Mouse (Mus musculus): ENCODE data around the gene Tubb2b. TPM values are rescaled to one million over a fixed set of nuclear protein-coding genes. Genes with fewer than 3 reads are reported as not detected.

The Tubb2b gene
- 15.1 and 18.3 TPM in 2 replicates for polyA plus RNA-seq (2012; rRNA removed)

DNA sequence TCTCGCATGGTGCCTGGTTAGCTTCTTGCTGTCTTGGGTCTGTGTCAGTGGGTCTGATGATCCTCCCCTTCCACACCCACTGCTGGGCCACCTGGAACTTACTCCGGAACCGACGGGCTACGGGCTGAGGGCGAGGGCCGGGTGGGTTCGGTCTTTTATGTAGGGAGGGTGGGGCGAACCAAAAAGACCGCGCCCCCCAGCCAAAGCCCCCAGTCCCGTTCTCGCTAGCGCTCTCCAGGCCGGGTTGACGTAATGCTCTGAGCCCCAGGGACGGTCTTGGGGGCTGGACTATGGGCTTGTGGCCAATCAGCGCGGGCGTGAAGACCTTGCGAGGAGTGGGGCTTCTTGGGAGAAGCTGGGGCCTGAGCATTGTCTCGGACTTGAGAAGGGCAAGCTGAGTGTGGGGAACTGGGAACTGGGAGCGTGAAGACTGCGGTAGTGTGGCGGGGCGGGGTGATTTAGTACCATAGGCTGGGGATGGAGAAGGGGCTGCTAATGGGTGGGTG is at the start of gene Tubb2b:
TSS of gene Tubb2b (minus strand) at position 241 of the 506 bp plus-strand sequence.
- peaks cover 10% of the 10 kb centered on the region; the same call in 1 of the 2 replicates for H3K4me1 ChIP-seq (ENCODE audit: control insufficient read depth, insufficient read depth, insufficient read length)
- TF ChIP-seq CTCF (IDR thresholded peaks at IDR 0.05; ENCODE audit: extremely low read depth, insufficient read depth, insufficient read length, insufficient replicate concordance) (no peak), POLR2A (IDR thresholded peaks at IDR 0.05; ENCODE audit: low read depth, low read length) (no peak)
- peaks cover 3% of the 10 kb centered on the region for H3K27me3 ChIP-seq (ENCODE audit: control insufficient read depth, insufficient read depth, low read length)
- no peaks in the 10 kb centered on the region for H3K36me3 ChIP-seq (ENCODE audit: control insufficient read depth, insufficient read depth, low read length)
- WGBS, result under 1% methylated on average over 26 of the region's 26 CpGs
- DNase-seq (ENCODE audit: low read depth in 1 of 2, low spot score in 2 of 2), result peak; percentile 19 to 32
- H3K4me3 ChIP-seq (ENCODE audit: extremely low read depth, insufficient read depth, insufficient read length), result peak within 1 kb of the TSS; percentile 66
- H3K27ac ChIP-seq (ENCODE audit: insufficient read depth, low read length), result no peak within 1 kb of the TSS; the same call in 1 of the 2 replicates

GRCm38 (mm10) chr13:34174025-34174424 is 43.8 kb upstream of the Tubb2b start:
- no peak for DNase-seq (ENCODE audit: low read depth in 1 of 2, low spot score in 2 of 2)
- Histone ChIP-seq H3K27ac (ENCODE audit: insufficient read depth, low read length) (no peak overlapping the region), H3K4me1 (ENCODE audit: control insufficient read depth, insufficient read depth, insufficient read length) (no peaks in the 10 kb centered on the region), H3K27me3 (ENCODE audit: control insufficient read depth, insufficient read depth, low read length) (no peaks in the 10 kb centered on the region), H3K4me3 (ENCODE audit: extremely low read depth, insufficient read depth, insufficient read length) (no peak overlapping the region), H3K36me3 (ENCODE audit: control insufficient read depth, insufficient read depth, low read length) (peaks cover 3% of the 10 kb centered on the region; the same call in 1 of the 2 replicates)
- TF ChIP-seq POLR2A (IDR thresholded peaks at IDR 0.05; ENCODE audit: low read depth, low read length), result no peak
- TF ChIP-seq CTCF (IDR thresholded peaks at IDR 0.05; ENCODE audit: extremely low read depth, insufficient read depth, insufficient read length, insufficient replicate concordance), result no peak
- WGBS, result 94% methylated on average over 6 of the region's 6 CpGs

DNA sequence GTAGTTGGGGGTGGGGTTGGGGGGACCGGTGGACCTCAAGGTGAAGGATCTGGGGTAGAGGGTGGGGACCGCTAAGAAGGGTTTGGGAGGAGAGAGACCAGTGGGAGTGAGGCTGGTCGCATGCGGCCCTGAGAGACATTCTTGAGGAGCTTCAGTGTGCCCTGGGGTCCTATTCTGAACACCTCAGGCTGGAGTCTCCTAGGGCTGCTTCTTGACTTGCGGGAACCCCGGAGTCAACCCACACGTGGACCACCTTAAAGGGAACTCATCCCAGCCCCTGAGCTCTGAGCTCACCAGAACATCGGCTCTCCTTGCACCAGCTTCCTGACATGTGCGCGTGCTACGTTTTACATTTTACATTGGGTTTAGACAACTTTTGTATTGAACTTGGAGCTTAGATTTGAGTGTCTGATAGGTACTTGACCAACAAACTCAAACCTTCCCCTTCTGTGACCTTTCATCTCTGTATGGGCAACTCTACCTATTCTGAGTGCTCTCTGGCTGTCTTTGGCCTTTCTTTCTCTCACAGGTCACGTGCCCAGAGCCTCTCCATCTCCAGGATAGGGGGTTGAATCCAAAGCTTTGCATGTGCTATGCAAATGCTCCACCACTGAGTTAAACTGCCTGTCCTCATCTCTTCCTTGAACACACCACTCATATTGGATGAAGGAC is 33.2 kb upstream of the Tubb2b start:
- 0 out of 2 replicates have a peak overlapping the region, but pooled peaks have one; percentile 43 for H3K27ac ChIP-seq (ENCODE audit: insufficient read depth, low read length)
- peaks cover 3% of the 10 kb centered on the region; the same call in 1 of the 2 replicates for H3K36me3 ChIP-seq (ENCODE audit: control insufficient read depth, insufficient read depth, low read length)
- DNase-seq (ENCODE audit: low read depth in 1 of 2, low spot score in 2 of 2), result no peak
- 17% methylated on average over 12 of the region's 12 CpGs for WGBS
- H3K4me3 ChIP-seq (ENCODE audit: extremely low read depth, insufficient read depth, insufficient read length), result peak overlapping the region; percentile 98
- no peaks in the 10 kb centered on the region for H3K27me3 ChIP-seq (ENCODE audit: control insufficient read depth, insufficient read depth, low read length)
- no peak for TF ChIP-seq POLR2A (IDR thresholded peaks at IDR 0.05; ENCODE audit: low read depth, low read length)
- no peak for TF ChIP-seq CTCF (IDR thresholded peaks at IDR 0.05; ENCODE audit: extremely low read depth, insufficient read depth, insufficient read length, insufficient replicate concordance)
- peaks cover 3% of the 10 kb centered on the region; the same call in 1 of the 2 replicates for H3K4me1 ChIP-seq (ENCODE audit: control insufficient read depth, insufficient read depth, insufficient read length)

- TF ChIP-seq CTCF (IDR thresholded peaks at IDR 0.05; ENCODE audit: extremely low read depth, insufficient read depth, insufficient read length, insufficient replicate concordance) (no peak), POLR2A (IDR thresholded peaks at IDR 0.05; ENCODE audit: low read depth, low read length) (peak; percentile 42)
- no peaks in the 10 kb centered on the region for H3K27me3 ChIP-seq (ENCODE audit: control insufficient read depth, insufficient read depth, low read length)
- DNase-seq (ENCODE audit: low read depth in 1 of 2, low spot score in 2 of 2), result peak; percentile 85 to 92
- peaks cover 3% of the 10 kb centered on the region; the same call in 1 of the 2 replicates for H3K36me3 ChIP-seq (ENCODE audit: control insufficient read depth, insufficient read depth, low read length)
- 4% methylated on average over 44 of the region's 44 CpGs for WGBS
- H3K4me1 ChIP-seq (ENCODE audit: control insufficient read depth, insufficient read depth, insufficient read length), result peaks cover 3% of the 10 kb centered on the region; the same call in 1 of the 2 replicates
- H3K27ac ChIP-seq (ENCODE audit: insufficient read depth, low read length), result peak within 1 kb of the TSS; percentile 100
- H3K4me3 ChIP-seq (ENCODE audit: extremely low read depth, insufficient read depth, insufficient read length), result peak within 1 kb of the TSS; percentile 98
Observed at GRCm38 (mm10) chr13:34162491-34163303, 32.4 kb upstream of the Tubb2b start, which contains the start of gene Psmg4. Gene Psmg4 (plus strand): TSS chr13:34162964.

GRCm38 (mm10) chr13:34159926-34160325 is 29.7 kb upstream of the Tubb2b start:
- no peak overlapping the region for H3K27ac ChIP-seq (ENCODE audit: insufficient read depth, low read length)
- no peak for DNase-seq (ENCODE audit: low read depth in 1 of 2, low spot score in 2 of 2)
- no peak overlapping the region for H3K4me3 ChIP-seq (ENCODE audit: extremely low read depth, insufficient read depth, insufficient read length)
- WGBS, result 94% methylated on average over 1 of the region's 1 CpGs
- H3K36me3 ChIP-seq (ENCODE audit: control insufficient read depth, insufficient read depth, low read length), result no peaks in the 10 kb centered on the region
- H3K4me1 ChIP-seq (ENCODE audit: control insufficient read depth, insufficient read depth, insufficient read length), result peaks cover 3% of the 10 kb centered on the region; the same call in 1 of the 2 replicates
- H3K27me3 ChIP-seq (ENCODE audit: control insufficient read depth, insufficient read depth, low read length), result no peaks in the 10 kb centered on the region
- TF ChIP-seq POLR2A (IDR thresholded peaks at IDR 0.05; ENCODE audit: low read depth, low read length) (no peak), CTCF (IDR thresholded peaks at IDR 0.05; ENCODE audit: extremely low read depth, insufficient read depth, insufficient read length, insufficient replicate concordance) (no peak)

- Histone ChIP-seq H3K4me1 (ENCODE audit: control insufficient read depth, insufficient read depth, insufficient read length) (peaks cover 3% of the 10 kb centered on the region; the same call in 1 of the 2 replicates), H3K4me3 (ENCODE audit: extremely low read depth, insufficient read depth, insufficient read length) (no peak overlapping the region)
Observed at GRCm38 (mm10) chr13:34157596-34158157, 27.4 kb upstream of the Tubb2b start.

More at GRCm38 (mm10) chr13:34157596-34158157, 27.4 kb upstream of the Tubb2b start:
- H3K36me3 ChIP-seq (ENCODE audit: control insufficient read depth, insufficient read depth, low read length), result no peaks in the 10 kb centered on the region
- TF ChIP-seq POLR2A (IDR thresholded peaks at IDR 0.05; ENCODE audit: low read depth, low read length), result no peak
- TF ChIP-seq CTCF (IDR thresholded peaks at IDR 0.05; ENCODE audit: extremely low read depth, insufficient read depth, insufficient read length, insufficient replicate concordance), result no peak
- 96% methylated on average over 3 of the region's 3 CpGs for WGBS
- no peaks in the 10 kb centered on the region for H3K27me3 ChIP-seq (ENCODE audit: control insufficient read depth, insufficient read depth, low read length)
- DNase-seq (ENCODE audit: low read depth in 1 of 2, low spot score in 2 of 2), result no peak
- H3K27ac ChIP-seq (ENCODE audit: insufficient read depth, low read length), result no peak overlapping the region

Data from spleen, adult 2 months (tissue).